ENCODE assay signal across 8 mouse cellular contexts in the genomic region with DNA sequence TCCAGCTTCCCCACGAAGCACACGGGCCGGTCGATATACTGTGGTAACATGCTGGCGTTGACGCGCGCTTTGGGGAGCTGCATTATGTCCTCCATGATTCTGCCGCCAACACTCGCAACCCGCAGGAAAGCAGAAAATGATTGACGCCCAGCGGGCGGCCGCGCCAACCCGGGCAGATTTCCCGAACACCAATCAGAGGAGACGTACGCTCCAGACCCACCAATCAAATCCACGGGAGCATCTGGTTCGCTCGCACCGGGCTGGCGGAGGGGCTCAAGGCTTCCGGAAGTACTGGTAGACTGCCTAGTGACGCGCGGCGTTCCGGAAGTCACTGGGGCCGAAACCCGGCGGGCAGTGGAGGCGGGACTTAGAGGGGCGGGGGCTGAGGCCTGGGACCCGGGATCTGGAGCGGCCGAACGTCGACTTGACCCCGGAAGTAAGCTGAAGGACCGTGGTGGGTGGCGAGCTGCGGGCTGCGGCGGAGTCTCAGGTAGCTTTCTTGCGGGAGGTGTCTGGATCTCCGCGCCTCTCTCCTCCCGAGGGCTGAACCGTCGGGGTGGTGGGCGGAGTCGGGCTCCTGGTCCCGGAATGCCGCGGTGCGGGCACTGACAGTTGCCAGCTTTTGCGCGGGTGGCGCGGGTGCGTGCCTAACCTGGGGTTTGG. TPM values are rescaled to one million over a fixed set of nuclear protein-coding genes. Genes with fewer than 3 reads are reported as not detected.
DNase-seq lines count a peak whose midpoint lies in the region; ATAC-seq and TF ChIP-seq lines count a peak whose summit lies in the region.

Gene Rpa3, minus strand, starts transcription at position 170 of the 663 bp plus-strand sequence.
Gene Umad1, plus strand, starts transcription at position 285 of the 663 bp plus-strand sequence.
Gene Gm45062, plus strand, starts transcription at position 447 of the 663 bp plus-strand sequence.

- in situ Hi-C loops in Patski (cut with MboI; ENCODE audit: low pct_unique_long_range_greater_than_20kb), result no loop called here

- POLR2A ChIA-PET in Patski (lab: Charles Lee), result interaction anchor here (0.9 kb wide), 1 partner anchor 10 kb away, joined by 3 read pairs; no protein-coding TSS in a partner anchor

- peak within 1 kb of the TSS; percentile 87 for H3K9ac ChIP-seq in hindbrain, embryonic 13.5 days

- peaks cover 22% of the 10 kb centered on the region for H3K4me1 ChIP-seq in hindbrain, embryonic 13.5 days (replicated peaks)

- H3K9me3 ChIP-seq in hindbrain, embryonic 13.5 days, result no peaks in the 10 kb centered on the region

- peak; percentile 80 for DNase-seq in Patski (ENCODE audit: low read depth, low spot score)
- peak; percentile 99 for DNase-seq in cerebellum, postnatal 14 days
- peak; percentile 98 for DNase-seq in frontal cortex, postnatal 14 days (ENCODE audit: low spot score in 2 of 2)
- DNase-seq in layer of hippocampus, postnatal 25 days (ENCODE audit: extremely low spot score in 1 of 2, low spot score in 1 of 2), result peak; percentile 90 to 92
- peak; percentile 99 for DNase-seq in lung, postnatal 25 days (ENCODE audit: low spot score)
- peak; percentile 98 for DNase-seq in retina, embryonic 14.5 days (ENCODE audit: low spot score)
- peak; percentile 93 for DNase-seq in thymus, postnatal 4 days

- no peak for TF ChIP-seq CTCF in Patski (IDR thresholded peaks at IDR 0.05)

- ATAC-seq in Patski, result peak; percentile 100
- ATAC-seq in hindbrain, embryonic 13.5 days (ENCODE audit: low FRiP score), result peak; percentile 100

- H3K36me3 ChIP-seq in hindbrain, embryonic 13.5 days, result peaks cover 9% of the 10 kb centered on the region; the same call in 1 of the 2 replicates

- CTCF ChIA-PET in Patski (lab: Charles Lee), result interaction anchor here (1.1 to 2.4 kb wide), 4 partner anchors 10 to 28 kb away, joined by 3 to 9 read pairs (median 4); no protein-coding TSS in a partner anchor

- H3K27me3 ChIP-seq in Patski, result no peaks in the 10 kb centered on the region
- no peaks in the 10 kb centered on the region for H3K27me3 ChIP-seq in hindbrain, embryonic 13.5 days

- peak within 1 kb of the TSS; percentile 89 for H3K27ac ChIP-seq in hindbrain, embryonic 13.5 days

- H3K4me2 ChIP-seq in hindbrain, embryonic 13.5 days, result peak within 1 kb of the TSS; percentile 85

- H3K4me3 ChIP-seq in hindbrain, embryonic 13.5 days, result peak within 1 kb of the TSS; percentile 76

- WGBS in hindbrain, embryonic 13.5 days, result under 1% methylated on average over 64 of the region's 64 CpGs

RNA-seq across cellular contexts. Expression of gene Rpa3, which starts in this region (rescaled TPM):
- polyA plus RNA-seq in Patski (2021), result 52.2 TPM
- 69.8 and 72.5 TPM in 2 replicates for polyA plus RNA-seq in hindbrain, embryonic 13.5 days (2015; fragmentation: Nextera tagmentation; extraction: Ambion mirVana)
- total RNA-seq in layer of hippocampus, postnatal 25 days (2021), result 10 to 100 TPM; 14.0 to 17.5 TPM

RNA-seq across cellular contexts. Expression of gene Umad1, which starts in this region (rescaled TPM):
- 8.9 TPM for polyA plus RNA-seq in Patski (2021)
- polyA plus RNA-seq in hindbrain, embryonic 13.5 days (2015; fragmentation: Nextera tagmentation; extraction: Ambion mirVana), result 48.2 and 49.5 TPM in 2 replicates
- total RNA-seq in layer of hippocampus, postnatal 25 days (2021), result 10 to 100 TPM; 28.5 to 32.0 TPM

RNA-seq across cellular contexts. Expression of gene Gm45062, which starts in this region (rescaled TPM):
- polyA plus RNA-seq in Patski (2021), result 3.9 TPM
- polyA plus RNA-seq in hindbrain, embryonic 13.5 days (2015; fragmentation: Nextera tagmentation; extraction: Ambion mirVana), result 13.1 and 15.0 TPM in 2 replicates
- total RNA-seq in layer of hippocampus, postnatal 25 days (2021), result 1 to 10 TPM; 1.5 to 2.6 TPM

Comparison
In these comparisons a context has a peak if more than half of its experiments do, and no peak if none do; other contexts are left out.
1. Peak in every context shown above with its lines: DNase-seq, ATAC-seq, H3K4me3 ChIP-seq and H3K27ac ChIP-seq.